Mouse (Mus musculus) stomach, postnatal 0 days (tissue): Measurements from ENCODE around the gene Cdk5rap1.

ENCODE experiments used
- CTCF ChIP-seq: IDR thresholded peaks from 2 replicates; pipeline ENCODE4 v1.5.1; 2016; ENCODE audit warnings: antibody characterized with exemption, low read depth, mild to moderate bottlenecking, moderate library complexity
- EP300 ChIP-seq: optimal IDR thresholded peaks from 2 replicates; pipeline ENCODE3; 2016; ENCODE audit warnings: antibody characterized with exemption

- peak; percentile 28 for TF ChIP-seq CTCF
- TF ChIP-seq EP300, result no peak
Measured at GRCm38 (mm10) chr2:154410355-154410754, 37.5 kb upstream of the Cdk5rap1 start.
